Mouse (Mus musculus) heart, postnatal 0 days (tissue): ENCODE measurements around the gene Mrtfa. TPM values are rescaled to one million over a fixed set of nuclear protein-coding genes. Genes with fewer than 3 reads are reported as not detected.

Experiments used
- ATAC-seq: fragments of 200-750 bp; cut with Nextera tagmentation; 2 replicates; pipeline ENCODE4 v1.8.0; 2017; ENCODE audit warnings: low read depth, moderate number of reproducible peaks, moderate library complexity; ENCODE audit not compliant: insufficient read depth
- DNase-seq: peaks from one replicate; pipeline ENCODE4 v3.0.0-alpha.2; 2016; ENCODE audit warnings: low spot score
- H3K27ac ChIP-seq: fragments of 300-500 bp; sonication (generic); 2 replicates; pipeline ENCODE4 v1.5.1; 2014; ENCODE audit warnings: low read depth, mild to moderate bottlenecking
- H3K27me3 ChIP-seq: fragments of 300-500 bp; sonication (generic); 2 replicates; pipeline ENCODE4 v1.6.1; 2014; ENCODE audit warnings: low read length, mixed read lengths; ENCODE audit not compliant: control insufficient read depth, insufficient read depth
- H3K36me3 ChIP-seq: fragments of 300-500 bp; sonication (generic); replicated peaks from 2 replicates; pipeline ENCODE4 v1.6.1; 2014; ENCODE audit warnings: low read length, mixed read lengths; ENCODE audit not compliant: control insufficient read depth, insufficient read depth
- H3K4me1 ChIP-seq: fragments of 300-500 bp; sonication (generic); 2 replicates; pipeline ENCODE4 v1.6.1; 2014; ENCODE audit warnings: antibody characterized with exemption; ENCODE audit not compliant: control insufficient read depth, insufficient read depth
- H3K4me2 ChIP-seq: fragments of 300-500 bp; sonication (generic); 2 replicates; pipeline ENCODE4 v1.6.1; 2014; ENCODE audit warnings: low read depth, mild to moderate bottlenecking, low read length, moderate library complexity
- H3K4me3 ChIP-seq: fragments of 300-500 bp; sonication (generic); 2 replicates; pipeline ENCODE4 v1.5.1; 2014; ENCODE audit warnings: low read depth, low read length
- H3K9ac ChIP-seq: fragments of 300-500 bp; sonication (generic); replicated peaks from 2 replicates; pipeline ENCODE4 v1.6.1; 2014; ENCODE audit warnings: low read depth, low read length, mixed read lengths
- H3K9me3 ChIP-seq: fragments of 300-500 bp; sonication (generic); replicated peaks from 2 replicates; pipeline ENCODE4 v1.6.1; 2016; ENCODE audit warnings: low read length; ENCODE audit not compliant: control insufficient read depth
- CTCF ChIP-seq: IDR thresholded peaks from 2 replicates; pipeline ENCODE4 v1.5.1; 2016; ENCODE audit warnings: antibody characterized with exemption, control low read depth, low read depth
- EP300 ChIP-seq: IDR thresholded peaks from 2 replicates; pipeline ENCODE4 v1.6.1; 2016; ENCODE audit warnings: antibody characterized with exemption, low read depth
- WGBS: fragments of 180-500 bp; shearing (Covaris S2); extraction: QIAGEN DNeasy Blood & Tissue Kit; methylation state at CpG from one replicate; pipeline ENCODE4 v1.1.7; 2014; 5-methylcytosine and 5-hydroxymethylcytosine counted together
- polyA plus RNA-seq: library from polyadenylated mRNA; unstranded; fragments of >200 nt; fragmentation: Nextera tagmentation; extraction: Ambion mirVana; gene quantifications from 2 replicates; pipeline ENCODE4 v1.2.1, GENCODE M21; 2015
- total RNA-seq: library from RNA; depleted of rRNA; stranded (reverse); fragments of >200 nt; gene quantifications from 2 replicates; pipeline ENCODE4 v1.2.3, GENCODE M21; 2014; ENCODE audit warnings: low replicate concordance

The Mrtfa gene
- total and polyA plus RNA-seq, 2 experiments from 2014 or later = 4.9 to 26.0 TPM

- Histone ChIP-seq H3K4me2 (no peak overlapping the region), H3K4me1 (peaks cover 28% of the 10 kb centered on the region), H3K36me3 (no peaks in the 10 kb centered on the region), H3K9ac (no peak overlapping the region), H3K4me3 (no peak overlapping the region), H3K27me3 (0 out of 2 replicates have a peak, but pooled peaks cover 4% of the 10 kb centered on the region), H3K27ac (no peak overlapping the region), H3K9me3 (no peaks in the 10 kb centered on the region)
- no peak for ATAC-seq
- DNase-seq = no peak
- no peak for TF ChIP-seq EP300
- TF ChIP-seq CTCF = peak; percentile 76
- WGBS = 53% methylated on average over 1 of the region's 1 CpGs
These were observed 126.4 kb downstream of the Mrtfa start for GRCm38 (mm10) chr15:81064143-81064542.

- no peak for ATAC-seq
- no peak for DNase-seq
- 35% methylated on average over 8 of the region's 8 CpGs for WGBS
- Histone ChIP-seq H3K4me1 (peaks cover 28% of the 10 kb centered on the region), H3K27ac (no peak overlapping the region), H3K36me3 (no peaks in the 10 kb centered on the region), H3K27me3 (0 out of 2 replicates have a peak, but pooled peaks cover 4% of the 10 kb centered on the region), H3K9me3 (no peaks in the 10 kb centered on the region), H3K4me2 (no peak overlapping the region), H3K9ac (no peak overlapping the region), H3K4me3 (no peak overlapping the region)
- TF ChIP-seq CTCF (no peak), EP300 (no peak)
These were observed 127.9 kb downstream of the Mrtfa start for GRCm38 (mm10) chr15:81062616-81063015.

- Histone ChIP-seq H3K9ac (no peak overlapping the region), H3K4me3 (no peak overlapping the region), H3K9me3 (no peaks in the 10 kb centered on the region), H3K4me2 (no peak overlapping the region), H3K27me3 (0 out of 2 replicates have a peak, but pooled peaks cover 4% of the 10 kb centered on the region), H3K36me3 (no peaks in the 10 kb centered on the region), H3K4me1 (peaks cover 28% of the 10 kb centered on the region), H3K27ac (no peak overlapping the region)
- TF ChIP-seq EP300 (no peak), CTCF (no peak)
- 21% methylated on average over 8 of the region's 8 CpGs for WGBS
- DNase-seq (no peak), ATAC-seq (no peak)
These were observed 128.4 kb downstream of the Mrtfa start for GRCm38 (mm10) chr15:81062175-81062588.

GRCm38 (mm10) chr15:81060975-81061374 is 129.6 kb downstream of the Mrtfa start:
- no peak for ATAC-seq
- no peak overlapping the region for H3K4me2 ChIP-seq
- peaks cover 19% of the 10 kb centered on the region for H3K4me1 ChIP-seq
- H3K9me3 ChIP-seq = no peaks in the 10 kb centered on the region
- no peak overlapping the region for H3K9ac ChIP-seq
- WGBS = 96% methylated on average over 2 of the region's 2 CpGs
- TF ChIP-seq EP300 (no peak), CTCF (no peak)
- 0 out of 2 replicates have a peak, but pooled peaks cover 4% of the 10 kb centered on the region for H3K27me3 ChIP-seq
- no peak overlapping the region for H3K4me3 ChIP-seq
- DNase-seq = no peak
- H3K27ac ChIP-seq = no peak overlapping the region
- no peaks in the 10 kb centered on the region for H3K36me3 ChIP-seq

GRCm38 (mm10) chr15:81057736-81058135 is 132.8 kb downstream of the Mrtfa start:
- TF ChIP-seq CTCF (no peak), EP300 (no peak)
- Histone ChIP-seq H3K27me3 (no peaks in the 10 kb centered on the region), H3K9ac (no peak overlapping the region), H3K4me1 (peaks cover 8% of the 10 kb centered on the region), H3K4me2 (no peak overlapping the region), H3K4me3 (no peak overlapping the region), H3K9me3 (no peaks in the 10 kb centered on the region), H3K27ac (no peak overlapping the region), H3K36me3 (no peaks in the 10 kb centered on the region)
- WGBS = 91% methylated on average over 5 of the region's 5 CpGs
- DNase-seq (no peak), ATAC-seq (no peak)

GRCm38 (mm10) chr15:81055488-81055887 is 135.1 kb downstream of the Mrtfa start:
- H3K9me3 ChIP-seq = no peaks in the 10 kb centered on the region
- ATAC-seq = no peak
- no peak overlapping the region for H3K4me3 ChIP-seq
- no peak overlapping the region for H3K9ac ChIP-seq
- no peaks in the 10 kb centered on the region for H3K4me1 ChIP-seq
- no peak for TF ChIP-seq EP300
- no peak for TF ChIP-seq CTCF
- no peaks in the 10 kb centered on the region for H3K36me3 ChIP-seq
- H3K27me3 ChIP-seq = no peaks in the 10 kb centered on the region
- no peak for DNase-seq
- WGBS = 90% methylated on average over 2 of the region's 2 CpGs
- H3K27ac ChIP-seq = no peak overlapping the region
- no peak overlapping the region for H3K4me2 ChIP-seq
